Mouse (Mus musculus): ENCODE results near the gene Lamc1. TPM values are rescaled to one million over a fixed set of nuclear protein-coding genes. Genes with fewer than 3 reads are reported as not detected.

Gene Lamc1
- polyA plus RNA-seq, 1 experiment from 2014 or later: 112 TPM

DNA sequence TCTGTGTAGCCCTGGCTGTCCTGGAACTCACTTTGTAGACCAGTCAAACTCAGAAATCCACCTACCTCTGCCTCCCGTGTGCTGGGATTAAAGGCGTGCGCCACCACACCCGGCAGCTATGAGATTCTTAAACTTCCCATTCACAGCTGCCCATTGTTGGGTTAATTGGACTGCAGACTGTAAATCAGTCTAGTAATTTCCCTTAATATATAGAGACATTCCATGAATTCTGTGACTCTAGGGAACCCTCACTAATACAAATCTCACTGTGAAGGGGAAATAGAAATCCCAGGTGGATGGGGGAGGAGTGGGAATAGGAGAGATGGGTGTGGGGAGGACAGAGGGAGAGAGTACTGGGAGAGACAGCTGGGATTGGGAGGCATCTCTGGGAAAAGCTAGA, 29.3 kb upstream of the Lamc1 start:
- Histone ChIP-seq H3K27me3 (replicated peaks; ENCODE audit: control insufficient read depth, insufficient read depth, low read length) (no peaks in the 10 kb centered on the region), H3K36me3 (ENCODE audit: control insufficient read depth, insufficient read depth, low read length) (no peaks in the 10 kb centered on the region), H3K4me3 (ENCODE audit: low read depth, low read length) (no peak overlapping the region), H3K9ac (ENCODE audit: low read length) (no peak overlapping the region), H3K4me2 (ENCODE audit: low read length) (no peak overlapping the region), H3K4me1 (replicated peaks; ENCODE audit: control insufficient read depth, insufficient read depth, low read length) (no peaks in the 10 kb centered on the region), H3K9me3 (ENCODE audit: control insufficient read depth, low read length) (no peaks in the 10 kb centered on the region), H3K27ac (ENCODE audit: low read depth) (no peak overlapping the region)
- no peak for ATAC-seq (replicated peaks; ENCODE audit: low FRiP score, low TSS enrichment, low read depth)
- peak; percentile 10 for DNase-seq (ENCODE audit: low spot score)
- 90% methylated on average over 4 of the region's 4 CpGs for WGBS

DNA sequence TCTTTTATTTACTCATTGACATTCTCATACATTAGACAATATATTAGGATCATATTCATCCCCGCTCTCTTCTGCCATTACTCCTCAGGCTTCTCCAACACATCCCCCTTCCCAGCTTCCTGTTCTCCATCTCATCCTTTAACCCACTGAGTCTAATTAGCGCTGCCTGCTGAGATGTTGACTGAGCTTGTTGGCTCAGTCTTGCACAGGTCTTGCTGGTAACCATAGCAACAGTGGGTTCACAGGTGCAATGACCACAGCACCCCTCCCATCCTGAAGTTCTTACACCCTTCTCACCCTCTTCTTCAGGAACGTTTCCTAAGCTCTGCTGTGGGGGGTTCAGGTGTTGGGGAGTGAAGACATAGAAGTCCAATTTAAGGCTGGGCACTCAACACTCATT, 28.0 kb upstream of the Lamc1 start:
- ATAC-seq (replicated peaks; ENCODE audit: low FRiP score, low TSS enrichment, low read depth) (no peak), DNase-seq (ENCODE audit: low spot score) (peak; percentile 25)
- no peaks in the 10 kb centered on the region for H3K9me3 ChIP-seq (ENCODE audit: control insufficient read depth, low read length)
- no peak overlapping the region for H3K27ac ChIP-seq (ENCODE audit: low read depth)
- WGBS: 59% methylated on average over 3 of the region's 3 CpGs
- no peak overlapping the region for H3K4me3 ChIP-seq (ENCODE audit: low read depth, low read length)
- peaks cover 4% of the 10 kb centered on the region; the same call in 1 of the 2 replicates for H3K4me1 ChIP-seq (replicated peaks; ENCODE audit: control insufficient read depth, insufficient read depth, low read length)
- H3K27me3 ChIP-seq (replicated peaks; ENCODE audit: control insufficient read depth, insufficient read depth, low read length): no peaks in the 10 kb centered on the region
- no peaks in the 10 kb centered on the region for H3K36me3 ChIP-seq (ENCODE audit: control insufficient read depth, insufficient read depth, low read length)
- H3K4me2 ChIP-seq (ENCODE audit: low read length): no peak overlapping the region
- no peak overlapping the region for H3K9ac ChIP-seq (ENCODE audit: low read length)

DNA sequence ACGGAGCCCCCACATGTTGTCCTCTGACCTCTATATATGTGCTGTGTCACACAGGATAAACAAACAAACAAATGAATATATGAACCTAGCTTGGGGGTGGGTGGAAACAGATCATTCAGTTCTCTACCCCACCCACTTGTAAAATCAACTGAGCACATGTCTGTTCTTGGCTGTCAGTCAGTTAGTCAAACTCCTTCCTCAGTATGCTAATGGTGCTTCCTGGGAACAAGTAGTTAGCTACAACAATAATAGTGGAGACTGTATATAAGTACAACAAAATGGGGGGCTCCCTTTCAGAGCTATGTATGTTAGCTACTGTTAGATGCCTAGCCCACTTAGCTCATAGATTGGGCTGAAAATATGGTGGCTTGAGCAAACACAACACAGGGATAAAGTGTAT, 24.6 kb upstream of the Lamc1 start:
- Histone ChIP-seq H3K27ac (ENCODE audit: low read depth) (no peak overlapping the region), H3K4me3 (ENCODE audit: low read depth, low read length) (no peak overlapping the region), H3K27me3 (replicated peaks; ENCODE audit: control insufficient read depth, insufficient read depth, low read length) (no peaks in the 10 kb centered on the region), H3K9ac (ENCODE audit: low read length) (no peak overlapping the region), H3K36me3 (ENCODE audit: control insufficient read depth, insufficient read depth, low read length) (no peaks in the 10 kb centered on the region), H3K4me2 (ENCODE audit: low read length) (no peak overlapping the region), H3K4me1 (replicated peaks; ENCODE audit: control insufficient read depth, insufficient read depth, low read length) (peaks cover 7% of the 10 kb centered on the region; the same call in 1 of the 2 replicates), H3K9me3 (ENCODE audit: control insufficient read depth, low read length) (no peaks in the 10 kb centered on the region)
- DNase-seq (ENCODE audit: low spot score): no peak
- 84% methylated on average over 1 of the region's 1 CpGs for WGBS
- ATAC-seq (replicated peaks; ENCODE audit: low FRiP score, low TSS enrichment, low read depth): no peak

DNA sequence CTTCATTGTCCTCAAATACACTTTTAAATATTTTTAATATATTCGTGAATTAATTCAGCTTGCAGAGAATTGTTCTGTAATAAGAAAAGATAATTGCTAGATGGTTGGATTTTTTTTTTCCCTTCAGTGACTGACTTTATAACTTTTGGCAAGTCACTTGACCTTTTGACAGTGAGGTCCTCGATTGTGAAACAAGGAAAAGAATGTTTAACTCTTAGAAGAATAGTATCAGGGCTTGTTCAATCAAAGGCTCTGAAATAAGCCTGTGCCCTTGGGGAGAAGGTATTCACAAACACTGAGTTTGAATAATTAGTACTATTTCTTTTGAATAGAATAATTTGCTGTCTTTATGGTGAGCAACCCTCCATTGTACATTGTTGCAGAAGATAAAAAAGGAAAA, 21.9 kb upstream of the Lamc1 start:
- Histone ChIP-seq H3K9ac (ENCODE audit: low read length) (no peak overlapping the region), H3K4me3 (ENCODE audit: low read depth, low read length) (no peak overlapping the region), H3K36me3 (ENCODE audit: control insufficient read depth, insufficient read depth, low read length) (no peaks in the 10 kb centered on the region), H3K27me3 (replicated peaks; ENCODE audit: control insufficient read depth, insufficient read depth, low read length) (no peaks in the 10 kb centered on the region), H3K4me1 (replicated peaks; ENCODE audit: control insufficient read depth, insufficient read depth, low read length) (peaks cover 7% of the 10 kb centered on the region; the same call in 1 of the 2 replicates), H3K27ac (ENCODE audit: low read depth) (peak overlapping the region; percentile 60; the same call in 1 of the 2 replicates), H3K9me3 (ENCODE audit: control insufficient read depth, low read length) (no peaks in the 10 kb centered on the region), H3K4me2 (ENCODE audit: low read length) (no peak overlapping the region)
- no peak for ATAC-seq (replicated peaks; ENCODE audit: low FRiP score, low TSS enrichment, low read depth)
- WGBS: 40% methylated on average over 2 of the region's 2 CpGs
- DNase-seq (ENCODE audit: low spot score): peak; percentile 27

DNA sequence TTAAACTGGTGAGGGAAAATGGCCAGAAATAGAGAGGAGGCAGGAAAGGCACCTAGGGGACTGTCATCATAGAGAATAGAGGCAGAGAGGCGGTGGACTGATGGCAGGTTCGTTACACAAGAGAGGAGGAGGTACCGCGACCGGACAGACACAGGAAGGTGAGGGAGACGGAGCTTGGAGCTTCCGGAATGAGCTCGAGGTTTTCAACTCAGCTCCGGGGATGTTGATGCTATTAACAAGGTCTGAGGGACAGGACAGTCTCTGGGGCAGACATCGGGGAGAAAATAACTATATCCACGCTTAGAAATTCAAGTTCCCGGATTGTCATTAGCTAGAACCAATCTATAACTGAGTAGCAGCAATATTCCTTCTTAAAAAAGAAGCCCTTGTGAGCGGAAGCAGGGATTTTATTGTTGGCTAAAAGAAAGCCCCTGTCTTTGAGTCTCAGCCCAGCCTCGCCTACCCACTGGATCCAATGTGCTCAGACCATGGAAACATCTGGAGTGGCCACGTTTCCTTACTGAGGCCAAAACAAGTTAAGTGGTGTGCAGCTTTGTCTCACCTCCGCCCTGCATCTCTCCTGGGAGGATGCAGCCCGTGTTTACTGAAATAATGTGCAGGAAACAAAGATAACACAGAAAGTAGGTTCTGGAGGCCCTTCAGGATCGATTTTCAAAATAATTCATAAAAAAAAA, 21.3 kb upstream of the Lamc1 start:
- ATAC-seq (replicated peaks; ENCODE audit: low FRiP score, low TSS enrichment, low read depth) (no peak), DNase-seq (ENCODE audit: low spot score) (peak; percentile 45)
- Histone ChIP-seq H3K4me2 (ENCODE audit: low read length) (no peak overlapping the region), H3K4me3 (ENCODE audit: low read depth, low read length) (no peak overlapping the region), H3K27ac (ENCODE audit: low read depth) (no peak overlapping the region), H3K27me3 (replicated peaks; ENCODE audit: control insufficient read depth, insufficient read depth, low read length) (no peaks in the 10 kb centered on the region), H3K36me3 (ENCODE audit: control insufficient read depth, insufficient read depth, low read length) (no peaks in the 10 kb centered on the region), H3K4me1 (replicated peaks; ENCODE audit: control insufficient read depth, insufficient read depth, low read length) (peaks cover 7% of the 10 kb centered on the region; the same call in 1 of the 2 replicates), H3K9ac (ENCODE audit: low read length) (no peak overlapping the region), H3K9me3 (ENCODE audit: control insufficient read depth, low read length) (no peaks in the 10 kb centered on the region)
- 68% methylated on average over 18 of the region's 18 CpGs for WGBS

DNA sequence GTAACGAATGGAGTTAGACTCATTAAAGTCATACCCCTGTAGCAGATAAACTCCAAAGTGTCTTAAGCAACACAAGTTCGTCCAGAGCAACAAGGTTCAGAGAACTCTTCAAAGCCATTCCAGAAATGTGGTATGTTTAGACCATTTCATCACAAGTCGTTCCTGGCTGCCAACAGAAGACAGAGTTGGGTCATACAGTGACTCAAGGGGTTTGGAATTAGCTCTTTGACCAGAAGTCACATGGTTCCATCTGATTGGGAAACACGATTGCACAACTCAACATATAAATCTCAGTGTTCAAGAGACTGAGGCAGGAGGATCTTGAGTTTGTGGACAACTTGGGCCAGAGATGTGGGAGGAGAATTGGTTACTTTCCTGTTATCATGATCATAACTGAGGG, 18.4 kb upstream of the Lamc1 start:
- Histone ChIP-seq H3K4me1 (replicated peaks; ENCODE audit: control insufficient read depth, insufficient read depth, low read length) (peaks cover 7% of the 10 kb centered on the region; the same call in 1 of the 2 replicates), H3K4me2 (ENCODE audit: low read length) (no peak overlapping the region), H3K27ac (ENCODE audit: low read depth) (no peak overlapping the region), H3K9me3 (ENCODE audit: control insufficient read depth, low read length) (no peaks in the 10 kb centered on the region), H3K36me3 (ENCODE audit: control insufficient read depth, insufficient read depth, low read length) (no peaks in the 10 kb centered on the region), H3K4me3 (ENCODE audit: low read depth, low read length) (no peak overlapping the region), H3K27me3 (replicated peaks; ENCODE audit: control insufficient read depth, insufficient read depth, low read length) (no peaks in the 10 kb centered on the region), H3K9ac (ENCODE audit: low read length) (no peak overlapping the region)
- DNase-seq (ENCODE audit: low spot score): peak; percentile 28
- no peak for ATAC-seq (replicated peaks; ENCODE audit: low FRiP score, low TSS enrichment, low read depth)
- WGBS: 68% methylated on average over 4 of the region's 4 CpGs

DNA sequence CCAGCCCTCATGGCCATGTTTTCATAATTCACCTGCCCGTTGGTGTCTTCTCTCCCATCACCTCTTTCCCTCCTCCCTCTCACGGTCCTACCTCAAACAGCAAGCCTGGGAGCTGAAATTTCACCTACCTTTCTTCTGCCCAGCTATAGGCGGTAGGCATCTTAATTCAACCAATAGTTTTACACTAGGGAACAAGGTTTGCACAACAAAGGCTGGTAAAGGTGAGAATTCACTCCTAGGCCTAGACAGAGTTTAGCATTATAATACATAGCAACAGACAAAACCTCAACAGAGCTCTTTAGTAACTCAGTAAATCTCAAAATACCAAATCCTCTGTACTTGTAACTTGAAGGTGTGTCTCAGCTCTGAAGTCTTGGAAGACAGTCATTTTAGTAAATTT, 15.1 kb upstream of the Lamc1 start:
- Histone ChIP-seq H3K9ac (ENCODE audit: low read length) (no peak overlapping the region), H3K4me2 (ENCODE audit: low read length) (no peak overlapping the region), H3K4me3 (ENCODE audit: low read depth, low read length) (no peak overlapping the region), H3K27ac (ENCODE audit: low read depth) (no peak overlapping the region), H3K9me3 (ENCODE audit: control insufficient read depth, low read length) (no peaks in the 10 kb centered on the region), H3K4me1 (replicated peaks; ENCODE audit: control insufficient read depth, insufficient read depth, low read length) (no peaks in the 10 kb centered on the region), H3K27me3 (replicated peaks; ENCODE audit: control insufficient read depth, insufficient read depth, low read length) (no peaks in the 10 kb centered on the region), H3K36me3 (ENCODE audit: control insufficient read depth, insufficient read depth, low read length) (no peaks in the 10 kb centered on the region)
- ATAC-seq (replicated peaks; ENCODE audit: low FRiP score, low TSS enrichment, low read depth) (no peak), DNase-seq (ENCODE audit: low spot score) (no peak)
- WGBS: 66% methylated on average over 3 of the region's 3 CpGs

DNA sequence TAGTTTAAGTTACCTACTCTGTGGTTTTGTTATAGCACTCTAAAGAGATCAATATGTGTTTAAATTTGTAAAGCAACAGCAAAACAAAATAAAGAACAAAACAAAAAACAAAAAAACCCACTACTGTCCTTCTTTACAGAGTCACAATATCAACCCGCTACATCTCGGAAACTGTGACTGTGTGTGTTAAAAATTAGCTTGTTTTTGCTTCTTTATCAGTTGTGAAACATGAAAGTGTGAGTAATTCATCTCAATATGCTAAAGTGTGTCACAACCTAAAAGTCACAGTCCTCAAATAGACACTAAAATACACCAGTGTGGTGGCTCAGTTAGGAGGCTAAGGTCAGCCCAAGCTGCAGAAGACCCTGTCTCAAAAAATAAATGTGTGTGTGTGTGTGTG, 14.5 kb upstream of the Lamc1 start:
- DNase-seq (ENCODE audit: low spot score): no peak
- WGBS: 96% methylated on average over 2 of the region's 2 CpGs
- no peak overlapping the region for H3K27ac ChIP-seq (ENCODE audit: low read depth)
- H3K36me3 ChIP-seq (ENCODE audit: control insufficient read depth, insufficient read depth, low read length): no peaks in the 10 kb centered on the region
- H3K9ac ChIP-seq (ENCODE audit: low read length): no peak overlapping the region
- H3K27me3 ChIP-seq (replicated peaks; ENCODE audit: control insufficient read depth, insufficient read depth, low read length): no peaks in the 10 kb centered on the region
- H3K9me3 ChIP-seq (ENCODE audit: control insufficient read depth, low read length): no peaks in the 10 kb centered on the region
- no peak overlapping the region for H3K4me2 ChIP-seq (ENCODE audit: low read length)
- no peak overlapping the region for H3K4me3 ChIP-seq (ENCODE audit: low read depth, low read length)
- no peak for ATAC-seq (replicated peaks; ENCODE audit: low FRiP score, low TSS enrichment, low read depth)
- H3K4me1 ChIP-seq (replicated peaks; ENCODE audit: control insufficient read depth, insufficient read depth, low read length): no peaks in the 10 kb centered on the region

DNA sequence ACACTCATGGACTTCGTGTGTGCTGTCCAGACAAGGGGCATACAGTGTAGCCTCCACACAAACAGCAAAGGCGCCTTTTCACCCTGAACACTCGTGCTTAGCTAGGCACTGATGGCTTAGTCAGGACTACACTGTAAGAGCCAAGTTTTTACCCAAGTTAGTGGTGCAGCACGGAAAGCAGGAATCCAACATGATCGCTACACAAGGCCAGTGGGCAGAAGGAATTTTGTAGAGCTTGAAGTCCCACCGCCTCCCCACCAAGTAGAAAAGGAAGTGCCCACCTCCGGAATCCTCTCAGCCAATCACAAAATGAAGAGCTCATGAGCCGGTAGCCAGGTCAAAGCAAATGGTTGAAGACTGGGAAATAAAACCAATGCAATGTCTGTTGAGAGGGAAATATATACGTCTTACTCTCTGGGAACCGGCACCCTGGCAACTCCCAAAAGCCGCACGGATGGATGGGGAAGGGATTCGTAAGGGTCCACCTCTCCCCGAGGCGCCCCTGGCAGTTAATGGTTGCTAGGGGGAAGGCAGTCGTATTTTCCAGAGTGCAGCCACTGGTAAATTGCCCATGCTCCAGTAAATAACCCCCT, 13.2 kb upstream of the Lamc1 start:
- Histone ChIP-seq H3K27ac (ENCODE audit: low read depth) (no peak overlapping the region), H3K4me2 (ENCODE audit: low read length) (no peak overlapping the region), H3K9ac (ENCODE audit: low read length) (no peak overlapping the region), H3K27me3 (replicated peaks; ENCODE audit: control insufficient read depth, insufficient read depth, low read length) (no peaks in the 10 kb centered on the region), H3K36me3 (ENCODE audit: control insufficient read depth, insufficient read depth, low read length) (no peaks in the 10 kb centered on the region), H3K4me3 (ENCODE audit: low read depth, low read length) (no peak overlapping the region), H3K4me1 (replicated peaks; ENCODE audit: control insufficient read depth, insufficient read depth, low read length) (no peaks in the 10 kb centered on the region), H3K9me3 (ENCODE audit: control insufficient read depth, low read length) (no peaks in the 10 kb centered on the region)
- DNase-seq (ENCODE audit: low spot score) (no peak), ATAC-seq (replicated peaks; ENCODE audit: low FRiP score, low TSS enrichment, low read depth) (no peak)
- WGBS: 67% methylated on average over 16 of the region's 16 CpGs

All from intestine, embryonic 14.5 days (tissue).